Mouse (Mus musculus) small intestine, adult 2 months (tissue): Measurements from ENCODE around the gene Olfr1447. TPM values are rescaled to one million over a fixed set of nuclear protein-coding genes. Genes with fewer than 3 reads are reported as not detected.

Source experiments
- H3K27ac ChIP-seq: fragments of 200-500 bp; 2 replicates; pipeline ENCODE4 v1.5.1; 2012; ENCODE audit warnings: low read depth, low read length, control low read depth, inconsistent platforms; ENCODE audit not compliant: insufficient read depth
- H3K27me3 ChIP-seq: fragments of 200-500 bp; 2 replicates; pipeline ENCODE4 v1.6.1; 2012; ENCODE audit warnings: mild to moderate bottlenecking, moderate library complexity, low read length, inconsistent platforms; ENCODE audit not compliant: control insufficient read depth, insufficient read depth
- H3K36me3 ChIP-seq: fragments of 200-500 bp; 2 replicates; pipeline ENCODE4 v1.6.1; 2012; ENCODE audit warnings: mild to moderate bottlenecking, low read length, control low read depth, inconsistent platforms; ENCODE audit not compliant: control insufficient read depth, insufficient read depth
- H3K4me1 ChIP-seq: fragments of 200-500 bp; 2 replicates; pipeline ENCODE4 v1.6.1; 2012; ENCODE audit warnings: low read length, inconsistent platforms, mixed read lengths; ENCODE audit not compliant: control insufficient read depth, insufficient read depth, insufficient read length
- H3K4me3 ChIP-seq: fragments of 200-500 bp; 2 replicates; pipeline ENCODE4 v1.5.1; 2012; ENCODE audit warnings: low read depth, mild to moderate bottlenecking, control low read depth, inconsistent platforms, low read length, moderate library complexity
- CTCF ChIP-seq: fragments of 200-500 bp; IDR thresholded peaks from 2 replicates; pipeline ENCODE4 v1.5.1; 2012; ENCODE audit warnings: low read depth, mild to moderate bottlenecking, control low read depth, inconsistent platforms, low read length, moderate library complexity, mixed read lengths; ENCODE audit not compliant: insufficient replicate concordance, insufficient read length; ENCODE audit errors: extremely low read depth
- POLR2A ChIP-seq: fragments of 200-500 bp; IDR thresholded peaks from 2 replicates; pipeline ENCODE4 v1.6.1; 2012; ENCODE audit warnings: low read depth, mild to moderate bottlenecking, control low read depth, inconsistent platforms, low read length, moderate library complexity
- WGBS: fragments of 180-500 bp; shearing (Covaris S2); methylation state at CpG from one replicate; pipeline ENCODE4 v1.1.7; 2018; 5-methylcytosine and 5-hydroxymethylcytosine counted together
- polyA plus RNA-seq: library from polyadenylated mRNA; depleted of rRNA; stranded (reverse); fragments of >200 nt; gene quantifications from 2 replicates; pipeline ENCODE4 v1.2.3, GENCODE M21; 2012; rRNA removed

Olfr1447 gene
- polyA plus RNA-seq, result not detected in 2 replicates

- H3K27me3 ChIP-seq, result no peaks in the 10 kb centered on the region
- H3K4me3 ChIP-seq, result no peak within 1 kb of the TSS
- no peaks in the 10 kb centered on the region for H3K4me1 ChIP-seq
- H3K27ac ChIP-seq, result no peak within 1 kb of the TSS
- no peaks in the 10 kb centered on the region for H3K36me3 ChIP-seq
- WGBS, result 94% methylated on average over 1 of the region's 1 CpGs
- TF ChIP-seq POLR2A, result no peak
- TF ChIP-seq CTCF, result no peak
Observed at GRCm38 (mm10) chr19:12903643-12904042, at the start of gene Olfr1447. Gene Olfr1447, minus strand, starts transcription at chr19:12903743.

- TF ChIP-seq CTCF, result no peak
- no peak for TF ChIP-seq POLR2A
- no peak within 1 kb of the TSS for H3K27ac ChIP-seq
- no peaks in the 10 kb centered on the region for H3K36me3 ChIP-seq
- H3K4me1 ChIP-seq, result no peaks in the 10 kb centered on the region
- H3K4me3 ChIP-seq, result no peak within 1 kb of the TSS
- H3K27me3 ChIP-seq, result no peaks in the 10 kb centered on the region
- 88% methylated on average over 1 of the region's 1 CpGs for WGBS
Observed at GRCm38 (mm10) chr19:12949958-12950357, 46.4 kb upstream of the Olfr1447 start, which contains the start of gene Olfr1450. Gene Olfr1450, plus strand, starts transcription at chr19:12950258.

DNA sequence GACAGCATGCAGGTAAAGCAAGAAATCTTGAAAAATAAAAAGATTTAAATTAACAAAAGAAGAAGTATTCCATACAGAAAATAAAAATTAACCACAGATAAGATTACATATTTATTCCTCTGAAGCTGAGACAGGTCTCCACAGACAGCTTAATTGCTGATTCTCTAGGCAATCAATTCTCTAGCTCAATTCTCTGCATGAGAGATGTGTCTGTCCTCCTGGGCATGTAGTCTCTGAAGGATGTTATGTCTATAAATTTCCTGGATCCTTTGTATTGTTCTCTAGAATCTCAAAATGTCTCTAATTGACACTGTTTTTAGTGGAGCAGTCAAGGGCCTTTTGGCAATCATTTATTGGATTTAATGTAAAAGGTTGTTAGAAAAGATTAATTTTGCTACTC lies 27.0 kb upstream of the Olfr1447 start, which contains the start of gene Olfr1449:
Gene Olfr1449 (plus strand): TSS at position 301 of the 400 bp plus-strand sequence.
- Histone ChIP-seq H3K4me1 (no peaks in the 10 kb centered on the region), H3K27ac (no peak within 1 kb of the TSS), H3K36me3 (no peaks in the 10 kb centered on the region), H3K4me3 (no peak within 1 kb of the TSS), H3K27me3 (no peaks in the 10 kb centered on the region)
- TF ChIP-seq POLR2A, result no peak
- TF ChIP-seq CTCF, result no peak

GRCm38 (mm10) chr19:12924319-12924718 lies 20.8 kb upstream of the Olfr1447 start, which contains the start of gene Olfr1448:
Gene Olfr1448, minus strand, starts transcription at chr19:12924419.
- Histone ChIP-seq H3K4me3 (no peak within 1 kb of the TSS), H3K4me1 (no peaks in the 10 kb centered on the region), H3K27me3 (no peaks in the 10 kb centered on the region), H3K36me3 (no peaks in the 10 kb centered on the region), H3K27ac (no peak within 1 kb of the TSS)
- 72% methylated on average over 1 of the region's 1 CpGs for WGBS
- no peak for TF ChIP-seq POLR2A
- no peak for TF ChIP-seq CTCF

DNA sequence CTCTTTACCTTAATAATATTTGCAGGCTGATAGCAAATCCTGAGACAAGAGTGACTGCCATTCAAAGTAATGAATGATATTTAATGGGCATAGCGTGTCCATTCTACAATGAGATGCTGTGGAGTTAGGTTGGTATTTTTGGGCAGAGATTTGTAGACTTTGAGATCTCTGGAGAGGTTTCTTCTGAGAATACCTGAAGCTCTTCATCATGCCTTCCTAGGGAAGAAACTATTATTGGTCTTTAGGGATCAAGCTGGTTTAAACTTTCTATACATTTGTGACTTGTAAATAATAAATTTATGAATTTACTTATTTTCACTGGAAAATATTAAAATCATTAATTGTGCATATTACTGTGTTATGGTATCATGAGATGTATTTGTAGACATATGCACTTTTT lies 10.1 kb downstream of the Olfr1447 start, which contains the start of gene Olfr1446:
Gene Olfr1446 (minus strand): TSS at position 101 of the 400 bp plus-strand sequence.
- Histone ChIP-seq H3K4me1 (no peaks in the 10 kb centered on the region), H3K27ac (no peak within 1 kb of the TSS), H3K36me3 (no peaks in the 10 kb centered on the region), H3K27me3 (no peaks in the 10 kb centered on the region), H3K4me3 (no peak within 1 kb of the TSS)
- 76% methylated on average over 1 of the region's 1 CpGs for WGBS
- TF ChIP-seq CTCF (no peak), POLR2A (no peak)

DNA sequence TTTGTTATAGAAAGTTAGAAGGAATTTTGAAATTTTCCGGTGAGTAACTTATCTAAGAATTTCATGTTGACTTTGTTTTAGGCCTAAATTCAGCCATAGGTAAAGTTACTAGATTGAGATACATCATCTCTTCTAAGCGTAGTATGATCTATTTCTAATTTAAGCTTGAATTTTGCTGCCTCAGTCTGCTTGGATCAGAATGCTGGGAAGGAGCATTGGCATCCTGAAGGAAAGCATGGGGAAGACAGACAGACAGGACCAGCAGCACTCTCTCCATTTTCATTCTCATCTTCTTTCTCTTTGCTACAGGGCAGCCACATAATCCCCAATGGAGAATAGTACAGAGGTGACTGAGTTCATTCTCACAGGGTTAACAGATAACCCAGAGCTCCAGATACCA lies 20.0 kb downstream of the Olfr1447 start, which contains the start of gene Olfr1445:
Gene Olfr1445 (plus strand): TSS at position 301 of the 400 bp plus-strand sequence.
- Histone ChIP-seq H3K4me1 (no peaks in the 10 kb centered on the region), H3K36me3 (no peaks in the 10 kb centered on the region), H3K27me3 (no peaks in the 10 kb centered on the region), H3K27ac (no peak within 1 kb of the TSS), H3K4me3 (no peak within 1 kb of the TSS)
- no peak for TF ChIP-seq POLR2A
- TF ChIP-seq CTCF, result no peak
- 83% methylated on average over 2 of the region's 2 CpGs for WGBS

DNA sequence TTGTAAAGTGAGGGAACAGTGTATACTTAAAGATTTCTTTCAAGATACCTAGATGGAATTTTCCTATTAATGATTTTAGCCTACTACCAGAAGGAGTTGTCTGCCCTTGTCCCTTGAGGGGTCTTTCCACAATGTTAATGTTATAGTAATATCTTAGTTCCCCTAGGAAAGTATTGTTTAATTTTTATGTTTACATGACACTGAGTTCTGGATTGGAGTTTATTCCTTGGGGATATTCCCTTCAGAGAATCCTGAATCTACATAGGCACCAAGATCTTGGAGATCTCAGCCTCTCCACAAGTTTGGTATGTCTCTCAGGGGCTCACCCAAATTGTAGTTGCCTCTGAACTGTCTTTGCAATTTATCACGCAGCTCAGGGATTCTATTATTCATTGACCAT lies 46.6 kb downstream of the Olfr1447 start, which contains the start of gene Olfr1444:
Gene Olfr1444 (plus strand): TSS at position 301 of the 400 bp plus-strand sequence.
- Histone ChIP-seq H3K4me3 (no peak within 1 kb of the TSS), H3K4me1 (no peaks in the 10 kb centered on the region), H3K27ac (no peak within 1 kb of the TSS), H3K27me3 (no peaks in the 10 kb centered on the region), H3K36me3 (no peaks in the 10 kb centered on the region)
- TF ChIP-seq POLR2A (no peak), CTCF (no peak)
- WGBS, result 58% methylated on average over 1 of the region's 1 CpGs

Other genes with a start within 250 kb of the Olfr1447 start
- gene Olfr1442, start 233.3 kb downstream of the Olfr1447 start, polyA plus RNA-seq, result not detected in 2 replicates
- gene Olfr1443, start 225.6 kb downstream of the Olfr1447 start, polyA plus RNA-seq, result not detected in 2 replicates
- gene Keg1, start 208.0 kb downstream of the Olfr1447 start, polyA plus RNA-seq, result not detected in 2 replicates
- gene Cntf, start 138.1 kb downstream of the Olfr1447 start, polyA plus RNA-seq, result 0.23 TPM in 1 of 2 replicates, not detected in the other
- 3.3 and 8.0 TPM in 2 replicates for gene Zfp91, start 107.6 kb downstream of the Olfr1447 start, polyA plus RNA-seq
- 2.8 and 4.8 TPM in 2 replicates for gene Lpxn, start 107.5 kb downstream of the Olfr1447 start, polyA plus RNA-seq
- not detected in 2 replicates for gene Gm5244, start 57.1 kb downstream of the Olfr1447 start, polyA plus RNA-seq
- not detected in 2 replicates for gene Olfr1444, start 46.5 kb downstream of the Olfr1447 start, polyA plus RNA-seq
- gene Olfr1445, start 19.9 kb downstream of the Olfr1447 start, polyA plus RNA-seq, result not detected in 2 replicates
- not detected in 2 replicates for gene Olfr1446, start 10.2 kb downstream of the Olfr1447 start, polyA plus RNA-seq
- gene Olfr1448, start 20.7 kb upstream of the Olfr1447 start, polyA plus RNA-seq, result not detected in 2 replicates
- gene Olfr1449, start 27.1 kb upstream of the Olfr1447 start, polyA plus RNA-seq, result not detected in 2 replicates
- not detected in 2 replicates for gene Olfr1450, start 46.5 kb upstream of the Olfr1447 start, polyA plus RNA-seq
- not detected in 2 replicates for gene Olfr1451, start 91.3 kb upstream of the Olfr1447 start, polyA plus RNA-seq
- gene Olfr1453, start 124.6 kb upstream of the Olfr1447 start, polyA plus RNA-seq, result not detected in 2 replicates
- not detected in 2 replicates for gene Olfr1454, start 156.9 kb upstream of the Olfr1447 start, polyA plus RNA-seq
- gene Olfr1457, start 194.1 kb upstream of the Olfr1447 start, polyA plus RNA-seq, result not detected in 2 replicates
- not detected in 2 replicates for gene Olfr1458, start 203.0 kb upstream of the Olfr1447 start, polyA plus RNA-seq
- gene Olfr1459, start 245.8 kb upstream of the Olfr1447 start, polyA plus RNA-seq, result not detected in 2 replicates